Mouse (Mus musculus) heart, embryonic 11.5 days (tissue): ENCODE measurements around the gene Pla2g2f. TPM values are rescaled to one million over a fixed set of nuclear protein-coding genes. Genes with fewer than 3 reads are reported as not detected.

ENCODE experiments used
- polyA plus RNA-seq: library from polyadenylated mRNA; unstranded; fragments of >200 nt; fragmentation: Nextera tagmentation; extraction: Ambion mirVana; gene quantifications from 2 replicates; pipeline ENCODE4 v1.2.1, GENCODE M21; 2014

The Pla2g2f gene
- polyA plus RNA-seq, 1 experiment from 2014 or later, result not detected

Other genes starting within 250 kb of the Pla2g2f start
- not detected in 2 replicates for gene Vwa5b1, start 121.7 kb downstream of the Pla2g2f start, polyA plus RNA-seq
- 0.31 and 0.52 TPM in 2 replicates for gene Pla2g2c, start 32.8 kb downstream of the Pla2g2f start, polyA plus RNA-seq
- gene Ubxn10, start 20.5 kb downstream of the Pla2g2f start, polyA plus RNA-seq, result 1.2 and 1.3 TPM in 2 replicates
- not detected in 2 replicates for gene Pla2g2d, start 18.1 kb upstream of the Pla2g2f start, polyA plus RNA-seq
- 1.1 and 1.9 TPM in 2 replicates for gene Pla2g5, start 105.9 kb upstream of the Pla2g2f start, polyA plus RNA-seq
- not detected in 2 replicates for gene Gm13030, start 116.3 kb upstream of the Pla2g2f start, polyA plus RNA-seq
- gene Pla2g2e, start 120.3 kb upstream of the Pla2g2f start, polyA plus RNA-seq, result not detected in 2 replicates
- gene Otud3, start 156.3 kb upstream of the Pla2g2f start, polyA plus RNA-seq, result 3.4 and 4.2 TPM in 2 replicates
- gene Rnf186, start 209.5 kb upstream of the Pla2g2f start, polyA plus RNA-seq, result not detected in 2 replicates
- gene Tmco4, start 215.3 kb upstream of the Pla2g2f start, polyA plus RNA-seq, result 3.0 TPM in 2 replicates